Mouse (Mus musculus) induced T-regulatory cell, adult 2 months (primary cell): Measurements from ENCODE around the gene Cd33.
A peak's percentile ranks its signal among the peaks of the same experiment; 100 is the strongest.

Source experiments
- DNase-seq: peaks from one replicate; pipeline ENCODE4 v3.0.0-alpha.2; 2012; ENCODE audit warnings: low read depth

Gene Cd33

DNA sequence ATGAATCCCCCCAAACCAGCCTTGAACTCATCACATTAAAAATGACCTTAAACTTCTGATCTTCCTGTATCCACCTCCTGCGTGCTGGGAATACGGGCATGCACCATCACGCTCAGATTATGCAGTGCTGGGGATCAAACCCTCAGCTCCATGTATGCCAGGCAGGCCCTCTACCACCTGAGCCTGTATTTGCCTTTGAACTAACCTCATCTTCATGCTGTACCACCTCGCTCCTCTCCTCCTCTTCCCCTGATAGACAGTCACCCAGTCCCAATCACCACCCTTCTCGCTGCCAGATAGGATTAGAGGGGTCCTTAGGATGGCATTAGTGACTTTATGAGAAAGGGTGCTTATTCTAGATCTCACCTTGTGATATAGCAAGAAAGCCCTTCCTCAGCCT, 29.2 kb downstream of the Cd33 start:
- DNase-seq, result no peak

DNA sequence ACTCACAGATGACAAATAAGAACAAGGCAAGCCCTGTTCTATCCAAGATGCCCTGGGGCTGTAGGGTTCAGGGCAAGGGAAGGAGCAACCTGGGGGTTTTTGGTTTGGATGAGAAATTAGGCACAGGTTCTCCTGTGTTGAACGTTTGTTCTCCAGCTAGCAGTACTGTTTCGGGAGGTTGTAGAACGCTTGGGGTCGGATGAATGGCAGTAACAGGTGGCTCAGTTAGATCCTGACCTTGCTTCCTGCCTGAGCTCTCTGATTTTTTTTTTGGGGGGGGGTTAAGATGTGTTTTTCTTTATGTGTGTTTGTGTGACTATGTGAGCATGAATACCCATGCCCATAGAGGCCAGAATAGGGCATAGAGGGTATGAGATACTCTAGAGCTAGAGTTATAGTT, 31.7 kb downstream of the Cd33 start:
- no peak for DNase-seq

DNA sequence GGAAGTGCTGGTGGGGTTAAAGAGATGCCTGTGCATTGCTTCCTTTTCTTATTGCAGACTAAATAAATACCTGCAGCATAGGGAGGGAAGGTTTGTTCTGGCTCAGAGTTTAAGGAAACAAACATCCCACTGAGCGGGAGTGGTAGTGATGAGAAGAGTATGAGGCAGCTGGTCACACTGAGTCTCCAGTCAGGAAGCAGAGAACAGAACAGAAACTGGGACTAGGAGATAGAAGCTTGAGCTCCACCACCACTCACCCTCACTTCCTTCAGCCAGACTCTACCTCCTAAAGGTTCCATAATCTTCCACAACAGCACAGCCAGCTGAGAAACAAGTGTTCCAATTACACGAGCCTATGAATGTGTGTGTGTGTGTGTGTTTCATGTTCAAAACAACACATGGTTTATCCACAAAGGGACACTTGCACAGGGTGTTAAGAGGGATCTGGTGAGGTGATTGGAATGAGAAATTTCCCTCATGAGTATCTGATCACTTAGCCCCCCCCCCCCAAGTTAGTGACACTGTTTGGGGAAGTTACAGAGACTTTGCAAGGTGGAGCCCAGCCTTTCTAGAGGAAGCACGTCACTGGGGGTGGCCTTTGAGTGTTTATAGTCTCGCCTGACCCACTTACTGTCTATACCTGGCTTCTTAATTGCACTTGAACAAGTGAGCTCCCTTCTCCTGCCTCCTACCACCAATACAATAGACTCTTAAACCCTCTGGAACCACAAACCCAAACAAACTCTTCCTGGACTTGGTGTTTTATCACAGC, 32.3 kb downstream of the Cd33 start:
- DNase-seq, result no peak

DNA sequence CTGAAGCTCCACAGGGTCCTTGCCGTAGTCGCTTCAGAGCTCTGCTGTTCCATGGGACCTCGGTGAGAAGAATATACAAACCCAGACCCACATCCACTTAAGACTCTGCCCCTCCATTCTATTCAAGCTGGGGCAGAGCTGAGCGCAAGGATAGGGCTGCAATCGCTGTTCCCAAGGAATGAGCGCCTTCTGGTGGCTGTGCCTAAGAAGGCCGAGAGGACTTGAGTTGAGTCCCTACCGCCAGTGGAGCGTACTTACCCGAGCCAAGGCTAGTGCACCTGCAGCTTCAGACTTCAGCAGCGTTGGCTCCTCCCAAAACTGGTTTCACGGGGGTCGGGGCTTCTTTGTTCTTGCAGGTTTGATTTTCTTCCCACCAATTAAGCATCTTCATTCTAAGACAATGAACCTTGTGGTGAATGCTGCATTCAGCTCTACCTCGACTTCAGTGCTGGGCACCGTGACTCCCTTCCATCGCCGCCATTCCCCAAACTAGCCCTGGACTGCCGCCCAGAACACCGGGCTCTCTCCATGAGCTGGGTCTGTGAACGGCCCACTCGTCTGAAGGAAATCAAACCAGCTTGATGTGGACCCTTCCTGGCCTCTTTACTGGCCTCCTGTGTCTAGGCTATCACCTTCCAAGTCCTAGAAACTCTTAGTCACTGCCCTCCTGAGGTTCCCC, 48.7 kb downstream of the Cd33 start:
- DNase-seq, result peak; percentile 34

DNA sequence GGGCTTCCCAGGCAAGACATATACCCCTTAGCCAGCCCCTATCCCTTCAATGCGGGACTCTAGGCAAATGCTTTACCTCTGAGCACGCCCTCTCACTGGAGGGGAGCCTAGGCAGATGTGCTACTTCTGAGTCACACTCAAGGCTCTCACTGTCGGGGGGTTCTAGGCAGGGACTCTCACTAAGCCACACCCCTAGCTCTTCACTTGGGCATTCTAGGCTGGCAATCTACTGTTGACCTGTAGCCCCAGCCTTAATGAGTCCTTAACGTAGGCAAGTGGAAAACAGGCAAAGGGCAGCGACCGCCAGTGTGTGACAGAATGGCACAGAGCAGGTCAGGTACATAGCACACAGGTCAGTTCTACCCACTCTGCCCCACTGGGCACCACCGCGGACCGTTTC, 53.4 kb downstream of the Cd33 start:
- no peak for DNase-seq

DNA sequence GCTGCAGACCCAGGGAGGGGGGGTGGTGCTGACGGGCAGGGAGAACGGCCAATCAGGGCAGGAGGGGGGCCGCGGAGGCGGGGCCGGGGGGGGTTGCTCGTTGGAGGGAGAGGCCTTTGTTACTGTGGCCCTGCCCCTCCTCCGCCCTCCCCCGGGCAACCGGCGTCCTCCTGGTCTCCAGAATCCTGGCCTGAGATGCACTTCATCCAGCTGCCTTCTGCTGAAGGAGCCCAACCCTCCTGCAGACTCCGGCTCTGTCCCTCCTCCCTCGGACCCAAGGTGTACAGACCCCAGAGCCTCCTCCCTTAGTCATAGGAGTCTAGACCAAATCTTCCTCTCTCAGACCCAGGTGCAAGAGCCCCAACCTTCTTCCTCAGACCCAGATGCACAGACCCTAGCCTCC, 54.0 kb downstream of the Cd33 start:
- no peak for DNase-seq

DNA sequence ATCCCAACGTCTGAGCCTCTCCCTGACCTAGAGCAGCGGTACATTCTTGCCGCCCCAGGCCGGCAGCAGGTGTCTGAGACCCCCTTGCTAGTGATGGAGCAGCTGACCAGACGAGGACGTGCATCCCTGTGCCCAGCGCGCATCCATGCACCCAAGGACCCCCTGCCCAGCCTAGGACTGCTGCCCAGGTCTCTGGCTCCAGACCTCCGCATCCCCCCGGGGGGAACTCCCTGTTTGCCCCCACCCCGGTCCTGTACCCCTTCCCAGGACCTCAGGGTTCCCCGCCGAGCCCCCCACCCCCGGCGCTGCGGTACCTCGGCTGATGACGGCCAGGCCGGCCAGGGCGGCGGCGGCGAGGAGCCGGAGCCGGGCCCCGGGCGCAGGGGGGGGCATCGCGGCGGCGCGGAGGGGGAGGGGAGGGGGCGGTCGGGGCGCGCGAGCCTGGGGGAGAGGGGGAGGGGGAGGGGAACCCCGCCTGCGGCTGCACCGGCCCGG, 54.5 kb downstream of the Cd33 start, which contains the start of gene Iglon5:
Gene Iglon5 (minus strand): TSS at position 445 of the 495 bp plus-strand sequence.
- DNase-seq, result no peak

DNA sequence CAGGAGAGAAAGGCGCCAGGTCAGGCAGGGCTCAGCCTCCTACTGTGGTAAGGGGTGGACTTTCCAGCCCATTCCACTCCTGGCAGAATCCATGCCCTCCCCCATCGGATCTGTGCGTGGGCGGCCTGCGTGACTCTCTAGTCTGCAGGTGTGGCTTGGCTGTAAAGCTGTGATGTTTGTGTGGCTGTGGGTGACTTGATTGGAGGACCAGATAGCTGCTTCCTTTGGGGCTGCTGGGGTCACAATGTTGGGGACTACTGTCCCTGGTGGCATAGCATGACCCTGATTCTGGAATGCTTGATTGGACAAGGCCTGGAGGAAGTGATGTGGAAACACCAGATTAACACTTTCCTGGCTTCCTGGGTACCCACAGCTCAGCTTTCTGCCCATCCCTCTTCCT, 55.6 kb downstream of the Cd33 start:
- no peak for DNase-seq

DNA sequence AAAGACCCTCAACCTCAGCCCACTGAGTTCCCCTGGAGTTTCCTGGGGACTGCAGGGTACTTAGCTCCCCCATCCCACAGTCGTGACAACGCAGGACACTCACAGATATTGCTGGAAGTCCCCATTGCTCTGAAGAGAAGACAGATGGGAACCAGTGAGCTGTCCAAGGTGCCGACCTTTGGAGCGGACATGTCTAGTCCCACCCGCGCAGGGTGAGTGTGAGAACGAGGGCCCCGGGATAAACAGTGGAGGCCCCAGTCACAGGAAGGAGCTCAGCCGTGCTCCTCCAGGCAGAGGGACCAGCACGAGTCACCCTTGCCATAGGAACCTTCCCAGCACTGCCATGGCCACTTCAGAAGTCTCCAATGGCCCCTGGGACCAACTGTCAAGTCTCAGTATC, 61.0 kb downstream of the Cd33 start:
- DNase-seq, result no peak

DNA sequence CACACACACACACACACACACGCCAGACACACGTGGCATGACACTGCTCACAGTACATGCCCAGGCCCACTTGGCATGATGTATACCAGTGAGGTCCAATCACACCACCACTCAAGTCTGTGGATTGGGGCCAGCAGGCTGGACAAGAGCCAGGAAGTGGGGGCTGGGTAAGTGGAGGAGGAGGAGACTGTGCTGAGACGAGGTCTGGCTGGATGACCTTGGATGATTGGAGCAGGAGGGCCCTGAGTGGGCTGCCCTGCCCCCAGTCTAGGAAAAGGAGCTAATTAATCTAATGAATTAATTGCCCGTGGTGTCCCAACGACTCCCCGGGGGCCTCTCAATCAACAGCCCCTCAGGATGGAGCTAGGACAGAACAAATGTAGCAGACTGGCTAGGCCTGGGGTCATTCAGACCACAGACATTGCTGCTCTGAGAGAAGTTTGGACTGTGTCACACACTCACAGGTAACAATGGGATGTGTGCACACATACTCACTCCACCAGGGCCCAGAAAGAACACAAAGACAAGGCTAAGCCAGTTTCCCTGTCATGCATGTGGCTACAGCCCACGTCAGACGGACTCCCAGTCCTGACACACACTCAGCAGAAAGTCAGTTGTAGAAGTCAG, 62.0 kb downstream of the Cd33 start:
- no peak for DNase-seq

DNA sequence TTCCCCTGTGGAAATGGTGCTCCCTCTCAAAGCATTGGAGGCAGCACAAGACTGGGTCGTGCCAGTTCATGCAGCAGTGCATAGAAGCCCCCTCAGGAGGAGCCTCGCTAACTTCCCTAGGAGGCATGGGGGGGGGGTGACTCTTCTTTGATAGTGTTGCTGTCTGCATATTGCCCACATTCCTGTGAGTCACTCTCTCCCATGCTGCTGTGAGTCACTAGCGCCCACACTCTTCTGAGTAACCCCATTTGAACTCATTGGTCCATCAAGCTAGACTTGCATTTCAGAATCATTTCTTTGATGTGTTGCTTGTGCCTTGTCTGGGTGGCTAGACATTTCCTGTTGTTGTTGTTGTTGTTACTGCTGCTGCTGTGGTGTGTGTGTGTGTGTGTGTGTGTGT, 63.0 kb downstream of the Cd33 start:
- DNase-seq, result peak; percentile 37

DNA sequence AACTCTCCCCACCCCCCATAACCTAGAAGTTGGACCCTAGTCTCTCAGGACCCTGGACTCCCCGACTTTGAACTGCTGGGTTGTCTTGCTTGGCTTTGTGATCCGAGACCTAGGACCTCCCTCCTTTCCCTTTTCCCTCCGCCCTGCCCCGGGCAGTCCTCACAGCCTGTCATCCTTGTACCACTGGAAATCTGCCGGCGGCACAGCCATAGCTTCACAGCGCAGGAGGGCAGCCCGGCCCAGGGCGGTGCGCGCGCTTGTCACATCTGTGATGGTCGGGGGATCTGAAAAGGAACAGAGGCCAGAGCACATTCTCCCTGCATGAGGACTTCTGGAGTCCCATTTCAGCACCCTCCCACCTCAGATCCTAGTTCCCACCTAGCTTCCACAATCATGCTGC, 67.9 kb downstream of the Cd33 start:
- no peak for DNase-seq

DNA sequence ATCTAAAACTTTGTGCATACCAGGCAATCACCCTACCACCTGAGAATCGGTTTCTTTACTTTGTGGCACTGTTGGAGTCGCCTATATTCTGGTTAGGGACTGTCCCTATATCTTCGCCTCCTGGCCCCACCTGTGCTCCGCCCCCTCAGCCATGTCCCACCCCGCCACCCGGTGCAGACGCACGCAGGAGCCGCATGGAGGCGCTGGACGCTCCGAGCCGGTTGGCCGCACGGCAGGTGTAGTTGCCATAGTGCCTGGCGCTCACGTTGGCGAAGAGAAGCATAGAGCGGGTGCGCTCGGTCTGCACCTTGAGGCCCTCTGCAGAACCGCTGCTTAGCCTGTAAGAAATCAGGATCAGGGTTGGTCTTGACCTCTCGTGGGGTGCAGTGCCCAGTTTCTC, 68.5 kb downstream of the Cd33 start:
- peak; percentile 68 for DNase-seq
